Mouse (Mus musculus): ENCODE data around the gene Adcy5. TPM values are rescaled to one million over a fixed set of nuclear protein-coding genes. Genes with fewer than 3 reads are reported as not detected.

Gene Adcy5
- polyA plus RNA-seq, 2 experiments: 2.5 to 10.1 TPM

DNA sequence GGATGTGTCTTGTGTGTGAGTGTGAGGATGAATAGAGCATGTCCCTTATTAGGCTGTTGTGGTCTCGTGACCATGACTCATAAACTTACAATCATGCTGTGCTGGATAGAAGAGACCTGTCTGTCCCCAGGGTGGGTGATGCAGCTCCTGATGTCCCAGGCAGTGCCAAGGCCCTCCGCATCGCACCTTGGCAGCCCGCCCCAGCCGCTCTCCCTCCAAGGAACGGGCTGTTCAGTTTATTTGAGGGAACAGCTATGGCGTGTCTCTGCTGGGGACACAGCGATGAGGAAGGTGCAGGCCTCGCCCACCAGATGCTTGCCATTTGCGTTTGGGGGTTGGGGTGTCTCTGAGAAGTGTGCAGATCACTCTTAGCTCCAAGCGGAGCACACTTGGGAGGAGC lies 28.5 kb downstream of the Adcy5 start:
- ATAC-seq (ENCODE audit: low FRiP score, low read depth) (no peak), DNase-seq (ENCODE audit: low spot score) (no peak)
- Histone ChIP-seq H3K9ac (ENCODE audit: low read depth, low read length, severe bottlenecking) (no peak overlapping the region), H3K36me3 (ENCODE audit: control insufficient read depth, insufficient read depth, low read length) (no peaks in the 10 kb centered on the region), H3K4me1 (ENCODE audit: control insufficient read depth, insufficient read depth, low read length) (peaks cover 5% of the 10 kb centered on the region; the same call in 1 of the 2 replicates), H3K9me3 (ENCODE audit: control insufficient read depth, low read length) (no peaks in the 10 kb centered on the region), H3K27me3 (ENCODE audit: control insufficient read depth, insufficient read depth, low read length) (no peaks in the 10 kb centered on the region), H3K4me2 (replicated peaks; ENCODE audit: low read depth, low read length, severe bottlenecking) (no peak overlapping the region), H3K4me3 (replicated peaks; ENCODE audit: low read length) (no peak overlapping the region), H3K27ac (replicated peaks; ENCODE audit: low read depth, low read length) (no peak overlapping the region)
- WGBS: 61% methylated on average over 11 of the region's 11 CpGs
- TF ChIP-seq POLR2A (IDR thresholded peaks at IDR 0.05; ENCODE audit: borderline replicate concordance, extremely low read depth, insufficient read depth, insufficient read length): no peak

DNA sequence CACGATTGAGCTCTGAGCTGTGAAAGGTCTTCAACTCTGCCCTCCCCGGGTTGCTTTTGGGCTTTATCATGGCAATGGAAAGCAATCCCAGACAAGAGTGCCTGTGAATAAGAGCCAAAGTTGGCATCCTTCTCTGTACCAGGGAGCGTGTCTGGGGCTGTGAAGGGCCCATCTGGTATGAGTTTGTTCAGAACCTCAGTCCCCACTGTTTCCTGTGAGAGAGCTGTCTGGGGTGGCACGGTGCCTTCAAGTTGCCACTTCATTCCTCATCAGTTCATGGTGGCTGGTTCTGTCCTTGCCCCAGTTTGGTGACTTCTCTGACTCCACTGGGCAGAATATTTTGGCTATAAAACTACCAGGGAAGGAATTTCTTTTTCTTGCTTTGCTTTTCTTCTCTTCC lies 33.4 kb downstream of the Adcy5 start:
- DNase-seq (ENCODE audit: low spot score) (no peak), ATAC-seq (ENCODE audit: low FRiP score, low read depth) (no peak)
- Histone ChIP-seq H3K4me3 (replicated peaks; ENCODE audit: low read length) (no peak overlapping the region), H3K27ac (replicated peaks; ENCODE audit: low read depth, low read length) (no peak overlapping the region), H3K4me1 (ENCODE audit: control insufficient read depth, insufficient read depth, low read length) (peaks cover 7% of the 10 kb centered on the region), H3K9me3 (ENCODE audit: control insufficient read depth, low read length) (no peaks in the 10 kb centered on the region), H3K9ac (ENCODE audit: low read depth, low read length, severe bottlenecking) (no peak overlapping the region), H3K4me2 (replicated peaks; ENCODE audit: low read depth, low read length, severe bottlenecking) (no peak overlapping the region), H3K36me3 (ENCODE audit: control insufficient read depth, insufficient read depth, low read length) (no peaks in the 10 kb centered on the region), H3K27me3 (ENCODE audit: control insufficient read depth, insufficient read depth, low read length) (no peaks in the 10 kb centered on the region)
- no peak for TF ChIP-seq POLR2A (IDR thresholded peaks at IDR 0.05; ENCODE audit: borderline replicate concordance, extremely low read depth, insufficient read depth, insufficient read length)
- WGBS: 68% methylated on average over 4 of the region's 4 CpGs

DNA sequence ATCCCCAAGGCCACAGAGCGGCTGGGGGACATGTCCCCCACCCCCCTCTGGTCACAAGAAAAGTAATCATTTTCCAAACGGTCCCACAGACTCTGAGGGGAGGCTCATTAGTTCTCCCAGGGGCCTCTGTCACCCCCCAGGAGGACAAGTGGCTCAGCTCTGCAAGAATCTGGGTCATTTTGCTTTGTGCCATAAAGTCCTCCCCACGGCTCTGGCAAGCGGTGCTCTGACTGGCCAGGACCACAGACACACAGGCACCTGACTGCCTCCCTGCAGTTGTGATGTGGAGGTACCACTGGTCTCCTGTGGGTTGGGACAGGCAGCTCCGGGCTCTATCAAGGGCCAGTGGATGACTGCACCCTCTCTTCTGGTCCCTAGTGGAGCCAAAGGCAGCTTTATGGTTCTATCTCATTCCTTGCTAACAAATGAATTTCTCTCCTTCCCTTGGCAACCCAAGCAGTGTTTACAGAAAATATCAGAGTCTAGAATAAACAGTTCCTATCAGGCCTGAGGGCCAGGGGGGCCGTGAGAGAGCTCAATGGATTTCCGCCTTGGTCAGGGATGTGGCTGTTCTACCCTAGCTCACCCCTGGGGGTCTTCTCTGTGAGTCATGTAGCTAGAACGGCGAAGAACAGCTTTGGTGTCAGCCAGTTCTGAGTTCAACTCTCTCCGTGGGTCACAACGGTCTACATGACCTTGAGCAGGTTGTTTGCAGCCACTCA lies 34.9 kb downstream of the Adcy5 start:
- DNase-seq (ENCODE audit: low spot score) (no peak), ATAC-seq (ENCODE audit: low FRiP score, low read depth) (no peak)
- TF ChIP-seq POLR2A (IDR thresholded peaks at IDR 0.05; ENCODE audit: borderline replicate concordance, extremely low read depth, insufficient read depth, insufficient read length): no peak
- Histone ChIP-seq H3K4me1 (ENCODE audit: control insufficient read depth, insufficient read depth, low read length) (peaks cover 11% of the 10 kb centered on the region), H3K4me3 (replicated peaks; ENCODE audit: low read length) (no peak overlapping the region), H3K27ac (replicated peaks; ENCODE audit: low read depth, low read length) (no peak overlapping the region), H3K36me3 (ENCODE audit: control insufficient read depth, insufficient read depth, low read length) (no peaks in the 10 kb centered on the region), H3K9me3 (ENCODE audit: control insufficient read depth, low read length) (no peaks in the 10 kb centered on the region), H3K27me3 (ENCODE audit: control insufficient read depth, insufficient read depth, low read length) (no peaks in the 10 kb centered on the region), H3K9ac (ENCODE audit: low read depth, low read length, severe bottlenecking) (no peak overlapping the region), H3K4me2 (replicated peaks; ENCODE audit: low read depth, low read length, severe bottlenecking) (no peak overlapping the region)
- WGBS: 72% methylated on average over 11 of the region's 11 CpGs

DNA sequence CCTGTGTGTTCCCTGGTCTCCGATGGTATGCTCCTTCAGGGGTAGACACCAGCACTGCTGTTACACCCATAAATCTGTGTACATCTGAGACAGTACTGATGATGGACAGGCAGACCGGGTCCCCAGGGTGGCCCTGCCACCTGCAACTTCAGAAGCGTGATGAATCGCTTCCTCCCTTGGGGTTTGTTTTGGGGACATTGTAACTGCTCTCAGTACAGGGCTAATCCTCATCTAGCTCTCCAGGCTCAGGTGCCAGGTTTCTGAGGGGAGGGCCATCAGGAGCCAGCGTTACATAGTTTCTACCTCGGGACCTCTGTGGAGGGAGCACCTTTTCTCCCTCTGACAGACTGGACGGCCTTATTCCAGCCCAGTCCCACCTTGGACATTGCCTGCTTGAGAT lies 36.1 kb downstream of the Adcy5 start:
- no peak for TF ChIP-seq POLR2A (IDR thresholded peaks at IDR 0.05; ENCODE audit: borderline replicate concordance, extremely low read depth, insufficient read depth, insufficient read length)
- H3K9me3 ChIP-seq (ENCODE audit: control insufficient read depth, low read length): no peaks in the 10 kb centered on the region
- no peaks in the 10 kb centered on the region for H3K36me3 ChIP-seq (ENCODE audit: control insufficient read depth, insufficient read depth, low read length)
- DNase-seq (ENCODE audit: low spot score): no peak
- no peaks in the 10 kb centered on the region for H3K27me3 ChIP-seq (ENCODE audit: control insufficient read depth, insufficient read depth, low read length)
- no peak for ATAC-seq (ENCODE audit: low FRiP score, low read depth)
- no peak overlapping the region for H3K4me2 ChIP-seq (replicated peaks; ENCODE audit: low read depth, low read length, severe bottlenecking)
- no peak overlapping the region for H3K4me3 ChIP-seq (replicated peaks; ENCODE audit: low read length)
- no peak overlapping the region for H3K27ac ChIP-seq (replicated peaks; ENCODE audit: low read depth, low read length)
- H3K4me1 ChIP-seq (ENCODE audit: control insufficient read depth, insufficient read depth, low read length): peaks cover 11% of the 10 kb centered on the region
- no peak overlapping the region for H3K9ac ChIP-seq (ENCODE audit: low read depth, low read length, severe bottlenecking)
- WGBS: 84% methylated on average over 7 of the region's 7 CpGs

DNA sequence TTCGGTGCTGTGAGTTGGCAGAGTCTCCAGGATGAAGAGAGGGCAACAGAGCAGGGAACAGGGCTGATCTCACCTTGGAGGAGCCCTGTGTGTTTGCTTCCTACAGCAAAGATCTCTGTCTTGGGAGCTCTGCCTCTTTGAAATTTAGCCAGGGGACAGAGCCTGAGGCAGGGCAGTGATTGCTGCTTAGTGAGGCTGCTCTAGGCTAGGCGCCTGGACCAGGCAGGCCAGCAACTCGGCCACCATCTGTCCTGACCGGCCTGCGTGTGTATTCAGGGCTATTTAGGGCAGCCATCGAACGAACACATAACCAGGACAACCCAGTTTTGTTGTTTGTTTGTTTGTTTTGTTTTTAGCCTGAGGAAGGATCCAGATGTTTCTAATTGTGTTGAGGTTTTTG lies 36.6 kb downstream of the Adcy5 start:
- no peaks in the 10 kb centered on the region for H3K36me3 ChIP-seq (ENCODE audit: control insufficient read depth, insufficient read depth, low read length)
- no peaks in the 10 kb centered on the region for H3K9me3 ChIP-seq (ENCODE audit: control insufficient read depth, low read length)
- no peak overlapping the region for H3K4me2 ChIP-seq (replicated peaks; ENCODE audit: low read depth, low read length, severe bottlenecking)
- H3K4me3 ChIP-seq (replicated peaks; ENCODE audit: low read length): no peak overlapping the region
- no peak for TF ChIP-seq POLR2A (IDR thresholded peaks at IDR 0.05; ENCODE audit: borderline replicate concordance, extremely low read depth, insufficient read depth, insufficient read length)
- no peak for DNase-seq (ENCODE audit: low spot score)
- H3K27ac ChIP-seq (replicated peaks; ENCODE audit: low read depth, low read length): no peak overlapping the region
- WGBS: 60% methylated on average over 7 of the region's 7 CpGs
- no peak overlapping the region for H3K9ac ChIP-seq (ENCODE audit: low read depth, low read length, severe bottlenecking)
- no peaks in the 10 kb centered on the region for H3K27me3 ChIP-seq (ENCODE audit: control insufficient read depth, insufficient read depth, low read length)
- no peak for ATAC-seq (ENCODE audit: low FRiP score, low read depth)
- peaks cover 11% of the 10 kb centered on the region for H3K4me1 ChIP-seq (ENCODE audit: control insufficient read depth, insufficient read depth, low read length)
